Mouse (Mus musculus) stomach, embryonic 14.5 days (tissue): Measurements from ENCODE around the gene Olfr826. TPM values are rescaled to one million over a fixed set of nuclear protein-coding genes. Genes with fewer than 3 reads are reported as not detected.
"Not testable (repeated sequence)": the region's sequence is repeated elsewhere in the genome, so short reads cannot be mapped to it uniquely, and the experiment has no call there.

Experiments
- ATAC-seq: fragments of 200-750 bp; cut with Nextera tagmentation; 2 replicates; pipeline ENCODE4 v1.8.0; 2017; ENCODE audit warnings: low read depth, moderate TSS enrichment; ENCODE audit not compliant: insufficient number of reproducible peaks, insufficient read depth, low FRiP score
- H3K27ac ChIP-seq: fragments of 300-500 bp; sonication (generic); 2 replicates; pipeline ENCODE4 v1.5.1; 2014; ENCODE audit warnings: mild to moderate bottlenecking, low read length, moderate library complexity, mixed read lengths
- H3K27me3 ChIP-seq: fragments of 300-500 bp; sonication (generic); 2 replicates; pipeline ENCODE4 v1.6.1; 2014; ENCODE audit warnings: low read length, control low read depth, mixed read lengths; ENCODE audit not compliant: control insufficient read depth, insufficient read depth
- H3K36me3 ChIP-seq: fragments of 300-500 bp; sonication (generic); 2 replicates; pipeline ENCODE4 v1.6.1; 2014; ENCODE audit warnings: mild to moderate bottlenecking, control low read depth, low read length, moderate library complexity, mixed read lengths; ENCODE audit not compliant: control insufficient read depth, insufficient read depth
- H3K4me1 ChIP-seq: fragments of 300-500 bp; sonication (generic); 2 replicates; pipeline ENCODE4 v1.6.1; 2014; ENCODE audit warnings: low read length, control low read depth, mixed read lengths; ENCODE audit not compliant: control insufficient read depth, insufficient read depth
- H3K4me2 ChIP-seq: fragments of 300-500 bp; sonication (generic); replicated peaks from 2 replicates; pipeline ENCODE4 v1.6.1; 2014; ENCODE audit warnings: low read depth, low read length, control low read depth
- H3K4me3 ChIP-seq: fragments of 300-500 bp; sonication (generic); 2 replicates; pipeline ENCODE4 v1.5.1; 2014; ENCODE audit warnings: low read depth, low read length, control low read depth
- H3K9ac ChIP-seq: fragments of 300-500 bp; sonication (generic); replicated peaks from 2 replicates; pipeline ENCODE4 v1.6.1; 2014; ENCODE audit warnings: low read depth, mild to moderate bottlenecking, control low read depth, low read length, moderate library complexity, mixed read lengths
- H3K9me3 ChIP-seq: fragments of 300-500 bp; sonication (generic); 2 replicates; pipeline ENCODE4 v1.6.1; 2016; ENCODE audit warnings: low read depth, low read length, control low read depth; ENCODE audit not compliant: control insufficient read depth
- WGBS: fragments of 180-500 bp; shearing (Covaris S2); extraction: QIAGEN DNeasy Blood & Tissue Kit; methylation state at CpG from one replicate; pipeline ENCODE4 v1.1.7; 2014; 5-methylcytosine and 5-hydroxymethylcytosine counted together
- polyA plus RNA-seq: library from polyadenylated mRNA; unstranded; fragments of >200 nt; fragmentation: Nextera tagmentation; extraction: Ambion mirVana; gene quantifications from 2 replicates; pipeline ENCODE4 v1.2.1, GENCODE M21; 2014

Gene Olfr826
- polyA plus RNA-seq, 1 experiment from 2014 or later: not detected

GRCm38 (mm10) chr10:130142481-130142880 is 41.5 kb downstream of the Olfr826 start:
- H3K36me3 ChIP-seq, H3K27me3 ChIP-seq, H3K9ac ChIP-seq: not testable (repeated sequence)

GRCm38 (mm10) chr10:130134811-130135210 is 49.2 kb downstream of the Olfr826 start:
- H3K36me3 ChIP-seq: no peaks in the 10 kb centered on the region
- H3K4me2 ChIP-seq: no peak overlapping the region
- no peak overlapping the region for H3K9ac ChIP-seq
- H3K9me3 ChIP-seq: no peaks in the 10 kb centered on the region
- no peak for ATAC-seq
- H3K4me1 ChIP-seq: no peaks in the 10 kb centered on the region
- H3K27ac ChIP-seq: no peak overlapping the region
- no peak overlapping the region for H3K4me3 ChIP-seq
- no peaks in the 10 kb centered on the region for H3K27me3 ChIP-seq

More at GRCm38 (mm10) chr10:130142481-130142880, 41.5 kb downstream of the Olfr826 start:
- H3K27ac ChIP-seq, H3K4me2 ChIP-seq, H3K9me3 ChIP-seq, H3K4me1 ChIP-seq, H3K4me3 ChIP-seq, ATAC-seq: not testable (repeated sequence)
- 76% methylated on average over 5 of the region's 5 CpGs for WGBS

- not testable (repeated sequence) for H3K36me3 ChIP-seq, H3K9me3 ChIP-seq, H3K4me2 ChIP-seq, ATAC-seq, H3K27me3 ChIP-seq, H3K4me3 ChIP-seq, H3K27ac ChIP-seq, H3K4me1 ChIP-seq, H3K9ac ChIP-seq
These were observed 54.1 kb downstream of the Olfr826 start, which contains the start of gene Olfr824 for GRCm38 (mm10) chr10:130129900-130130299. Gene Olfr824 (minus strand): TSS chr10:130130000.

Other genes with a start within 250 kb of the Olfr826 start
- not detected in 2 replicates for gene Olfr818, start 235.1 kb downstream of the Olfr826 start, polyA plus RNA-seq
- not detected in 2 replicates for gene Olfr819, start 216.9 kb downstream of the Olfr826 start, polyA plus RNA-seq
- not detected in 2 replicates for gene Olfr247, start 208.0 kb downstream of the Olfr826 start, polyA plus RNA-seq
- gene Gm10310, start 199.1 kb downstream of the Olfr826 start, polyA plus RNA-seq: not detected in 2 replicates
- gene Olfr820, start 171.6 kb downstream of the Olfr826 start, polyA plus RNA-seq: not detected in 2 replicates
- gene Olfr821, start 153.8 kb downstream of the Olfr826 start, polyA plus RNA-seq: not detected in 2 replicates
- not detected in 2 replicates for gene Olfr822, start 113.0 kb downstream of the Olfr826 start, polyA plus RNA-seq
- gene Olfr823, start 68.8 kb downstream of the Olfr826 start, polyA plus RNA-seq: not detected in 2 replicates
- gene Olfr824, start 54.2 kb downstream of the Olfr826 start, polyA plus RNA-seq: not detected in 2 replicates
- gene Olfr825, start 17.4 kb downstream of the Olfr826 start, polyA plus RNA-seq: not detected in 2 replicates
- gene Olfr827, start 30.2 kb upstream of the Olfr826 start, polyA plus RNA-seq: not detected in 2 replicates
- 0.14 TPM in 1 of 2 replicates, not detected in the other for gene Neurod4, start 96.1 kb upstream of the Olfr826 start, polyA plus RNA-seq
- 0.25 and 0.29 TPM in 2 replicates for gene Tespa1, start 138.7 kb upstream of the Olfr826 start, polyA plus RNA-seq
- not detected in 2 replicates for gene Vmn2r84, start 210.1 kb upstream of the Olfr826 start, polyA plus RNA-seq
- 0.04 TPM in 1 of 2 replicates, not detected in the other for gene Vmn2r85, start 245.5 kb upstream of the Olfr826 start, polyA plus RNA-seq